Mouse (Mus musculus): ENCODE results near the gene Plekhm3.

Plekhm3 gene

GRCm38 (mm10) chr1:64875156-64875555 lies 81.5 kb downstream of the Plekhm3 start:
- no peak for DNase-seq (ENCODE audit: low spot score)

DNA sequence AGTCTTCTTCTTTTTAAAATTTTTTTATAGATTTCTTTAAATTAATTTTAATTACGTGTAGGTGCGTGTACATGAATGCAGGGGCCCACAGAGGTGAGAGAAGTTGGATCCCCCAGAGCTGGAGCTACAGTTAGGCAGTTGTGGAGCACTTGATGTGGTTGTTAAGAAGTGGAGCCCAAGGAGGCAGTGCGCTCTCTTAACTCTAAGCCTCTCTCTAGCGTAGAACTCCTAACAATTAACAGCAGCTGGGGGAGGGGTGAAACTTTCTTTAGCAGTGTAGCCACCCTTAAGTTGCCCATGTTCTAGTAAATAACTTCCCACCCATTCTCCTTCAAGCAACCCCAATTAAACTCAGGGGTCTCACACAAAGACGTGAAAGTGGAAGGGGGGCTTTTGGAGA lies 84.7 kb downstream of the Plekhm3 start:
- DNase-seq (ENCODE audit: low spot score), result no peak

- no peak for DNase-seq (ENCODE audit: low spot score)
Measured at GRCm38 (mm10) chr1:64867684-64868083, 88.9 kb downstream of the Plekhm3 start.

- DNase-seq (ENCODE audit: low spot score), result no peak
Measured at GRCm38 (mm10) chr1:64866140-64866539, 90.5 kb downstream of the Plekhm3 start.

GRCm38 (mm10) chr1:64860235-64860920 lies 96.2 kb downstream of the Plekhm3 start:
- DNase-seq (ENCODE audit: low spot score), result no peak

DNA sequence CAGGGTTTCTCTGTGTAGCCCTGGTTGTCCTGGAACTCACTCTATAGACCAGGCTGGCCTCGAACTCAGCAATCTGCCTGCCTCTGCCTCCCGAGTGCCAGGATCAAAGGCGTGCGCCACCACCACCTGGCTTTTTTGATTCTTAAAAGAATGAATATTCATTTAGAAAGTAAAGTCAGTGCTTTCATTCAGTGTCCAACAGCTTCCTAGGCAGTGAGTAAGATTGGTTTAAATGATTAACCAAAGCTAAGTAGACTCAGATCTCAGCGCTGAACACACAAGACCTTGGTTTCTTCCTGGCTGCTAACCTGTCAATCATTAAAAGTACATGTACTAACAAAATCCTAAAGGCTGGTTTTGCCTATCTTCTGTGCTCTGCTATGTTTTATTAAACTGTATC lies 96.8 kb downstream of the Plekhm3 start:
- DNase-seq (ENCODE audit: low spot score), result no peak

DNA sequence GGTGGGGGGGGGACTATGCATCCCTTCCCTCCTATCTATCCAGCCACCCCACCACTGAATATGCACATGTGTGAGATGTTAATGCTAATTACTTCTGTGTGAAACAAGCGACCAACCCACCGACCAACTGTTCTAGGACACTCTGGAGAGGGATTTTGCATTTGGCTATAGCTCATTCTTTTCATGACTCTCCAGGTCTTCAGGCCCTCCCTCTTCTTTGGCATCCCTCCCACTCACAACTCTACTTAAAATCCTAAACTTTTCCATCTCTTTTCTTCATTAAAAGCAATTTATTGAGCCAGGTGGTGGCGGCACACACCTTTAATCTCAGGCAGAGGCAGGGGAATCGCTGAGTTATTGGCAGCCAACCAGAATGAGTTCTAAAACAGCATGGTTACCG lies 101.8 kb downstream of the Plekhm3 start:
- DNase-seq (ENCODE audit: low spot score), result no peak

GRCm38 (mm10) chr1:64853738-64854730 lies 102.6 kb downstream of the Plekhm3 start:
- DNase-seq (ENCODE audit: low spot score), result peak; percentile 52

GRCm38 (mm10) chr1:64853244-64853643 lies 103.4 kb downstream of the Plekhm3 start:
- no peak for DNase-seq (ENCODE audit: low spot score)

- DNase-seq (ENCODE audit: low spot score), result no peak
Measured at GRCm38 (mm10) chr1:64852272-64852671, 104.4 kb downstream of the Plekhm3 start.

DNA sequence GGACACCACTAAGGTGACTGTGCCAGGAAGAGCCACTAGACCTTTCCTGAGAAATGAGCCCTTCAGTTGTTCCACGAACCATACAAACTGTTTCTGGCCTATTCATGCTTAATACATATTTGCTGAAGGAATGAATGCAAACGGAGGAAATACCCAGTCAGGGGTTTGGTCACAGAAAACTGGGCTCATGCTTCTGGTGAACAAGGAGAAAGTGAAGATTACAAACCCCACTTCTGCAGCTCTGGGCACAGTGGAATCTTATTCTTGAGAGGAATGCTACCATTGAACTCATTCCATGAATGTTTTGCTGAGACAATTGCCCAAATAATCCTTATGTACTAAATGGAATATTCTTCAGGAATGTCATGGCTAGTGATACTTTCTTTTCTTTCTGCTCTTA lies 106.3 kb downstream of the Plekhm3 start:
- DNase-seq (ENCODE audit: low spot score), result no peak

GRCm38 (mm10) chr1:64848996-64849395 lies 107.6 kb downstream of the Plekhm3 start:
- no peak for DNase-seq (ENCODE audit: low spot score)

GRCm38 (mm10) chr1:64848081-64848480 lies 108.5 kb downstream of the Plekhm3 start:
- no peak for DNase-seq (ENCODE audit: low spot score)

- no peak for DNase-seq (ENCODE audit: low spot score)
Measured at GRCm38 (mm10) chr1:64847565-64847964, 109.1 kb downstream of the Plekhm3 start.

DNA sequence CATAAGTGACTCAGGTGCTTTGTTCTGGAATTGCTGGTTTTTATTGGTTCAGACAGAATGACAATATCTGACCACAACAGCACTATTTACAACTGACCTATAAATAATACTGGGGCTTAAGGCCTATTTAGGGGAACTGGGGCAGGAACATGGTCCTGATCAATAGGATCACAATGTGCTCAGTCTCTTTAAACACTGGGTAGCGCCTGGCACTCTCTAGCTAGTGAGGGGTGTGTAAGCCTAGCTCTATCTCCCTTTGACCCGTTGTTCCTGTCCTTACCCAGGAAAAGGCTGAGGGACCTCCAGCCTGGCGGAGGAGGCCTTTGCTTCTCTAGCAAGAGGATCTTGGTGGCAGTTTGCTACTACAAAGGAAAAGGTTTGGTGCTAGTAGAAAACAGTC lies 111.6 kb downstream of the Plekhm3 start:
- no peak for DNase-seq (ENCODE audit: low spot score)

- DNase-seq (ENCODE audit: low spot score), result no peak
Measured at GRCm38 (mm10) chr1:64843900-64844616, 112.6 kb downstream of the Plekhm3 start.

- no peak for DNase-seq (ENCODE audit: low spot score)
Measured at GRCm38 (mm10) chr1:64840930-64841329, 115.7 kb downstream of the Plekhm3 start.

GRCm38 (mm10) chr1:64836584-64836983 lies 120.0 kb downstream of the Plekhm3 start:
- peak; percentile 19 for DNase-seq (ENCODE audit: low spot score)

DNA sequence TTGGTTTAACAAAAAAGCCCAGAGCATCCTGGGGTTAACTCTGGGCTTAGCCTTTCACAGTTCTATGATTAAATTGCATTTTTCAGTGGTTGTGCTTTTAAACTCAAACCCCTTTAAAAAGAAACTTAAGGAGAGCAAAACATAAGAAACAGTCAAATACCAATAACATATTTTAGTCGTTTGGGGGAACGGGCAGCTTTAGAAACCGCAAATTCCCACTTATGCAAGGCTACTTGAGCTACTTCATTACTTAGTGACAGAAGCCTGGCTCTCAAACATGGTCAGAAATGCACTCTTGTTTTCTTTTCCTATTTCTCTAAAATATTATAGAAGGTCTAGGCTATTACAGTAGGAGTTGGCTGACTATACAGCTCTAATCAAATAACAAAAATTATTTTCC lies 120.5 kb downstream of the Plekhm3 start:
- no peak for DNase-seq (ENCODE audit: low spot score)

GRCm38 (mm10) chr1:64831552-64831951 lies 125.1 kb downstream of the Plekhm3 start:
- no peak for DNase-seq (ENCODE audit: low spot score)

DNA sequence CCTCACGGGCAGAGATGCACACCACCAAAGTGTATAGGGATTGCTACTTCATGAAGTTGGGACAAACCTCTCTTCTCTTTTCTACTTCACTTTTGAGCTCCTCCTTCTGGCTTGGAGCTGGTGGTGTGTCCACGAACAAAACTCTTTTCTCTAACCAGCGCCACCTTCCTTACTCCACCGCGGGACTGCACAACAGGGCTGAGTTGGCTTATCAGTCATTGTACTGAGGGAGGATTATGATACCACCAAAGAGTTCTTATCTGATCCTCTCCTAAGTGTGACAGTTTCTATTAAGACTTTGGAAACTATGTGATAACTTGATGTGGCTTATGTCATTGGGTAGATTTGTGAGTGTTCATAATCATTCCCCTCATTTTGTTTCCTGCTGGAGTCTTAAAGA lies 129.2 kb downstream of the Plekhm3 start:
- no peak for DNase-seq (ENCODE audit: low spot score)

DNA sequence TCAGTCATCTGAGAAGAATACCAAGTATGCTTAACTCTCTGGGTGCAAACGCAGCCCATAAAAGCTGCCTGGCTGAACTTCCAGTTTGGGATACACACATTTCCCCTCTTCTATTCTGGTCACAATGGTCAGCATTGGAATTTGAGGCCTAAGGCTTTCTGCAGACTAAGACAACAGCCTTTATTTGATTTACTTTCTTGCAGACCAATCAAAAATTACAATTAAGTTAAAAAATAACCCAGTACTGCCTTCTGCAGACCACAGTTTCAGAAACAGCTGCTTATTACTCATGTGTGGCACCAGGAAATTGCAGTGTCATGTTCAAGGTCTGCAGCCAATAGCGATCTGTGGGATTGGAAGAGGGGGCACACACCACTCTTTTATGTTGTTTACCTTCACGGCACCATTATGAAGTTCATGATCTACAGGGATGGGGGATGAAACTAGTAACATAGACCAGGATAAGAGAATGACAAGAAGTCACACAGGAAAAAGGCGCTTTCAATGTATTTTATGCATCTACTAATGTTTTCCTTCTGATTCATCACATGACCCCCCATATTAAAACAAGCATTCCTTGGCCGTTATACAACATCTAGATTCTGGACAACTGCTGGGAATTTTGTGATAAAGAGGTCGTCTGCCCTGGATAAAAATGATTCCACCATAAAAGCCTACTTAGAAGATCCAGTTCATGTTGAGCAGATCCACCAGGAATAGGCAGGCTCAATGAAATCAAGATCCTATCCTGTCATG lies 130.1 kb downstream of the Plekhm3 start:
- DNase-seq (ENCODE audit: low spot score), result no peak
